Mouse (Mus musculus) bone marrow, adult 2 months (tissue): ENCODE results near the gene Tenm4. TPM values are rescaled to one million over a fixed set of nuclear protein-coding genes. Genes with fewer than 3 reads are reported as not detected.

ENCODE experiments used
- H3K27ac ChIP-seq: fragments of 200-500 bp; 2 replicates; pipeline ENCODE4 v1.5.1; 2012; ENCODE audit warnings: low read depth, mild to moderate bottlenecking, control low read depth, inconsistent platforms, low read length; ENCODE audit not compliant: control insufficient read depth, poor library complexity, insufficient read depth
- H3K4me1 ChIP-seq: fragments of 200-500 bp; 2 replicates; pipeline ENCODE4 v1.6.1; 2011; ENCODE audit warnings: low read length; ENCODE audit not compliant: control insufficient read depth, insufficient read depth
- H3K4me3 ChIP-seq: fragments of 200-500 bp; replicated peaks from 2 replicates; pipeline ENCODE3; 2011; ENCODE audit warnings: mild to moderate bottlenecking, low read depth, low read length, control low read depth; ENCODE audit not compliant: control insufficient read depth
- CTCF ChIP-seq: fragments of 200-500 bp; IDR thresholded peaks from 2 replicates; pipeline ENCODE4 v1.5.1; 2011; ENCODE audit warnings: low read length, control low read depth; ENCODE audit not compliant: control insufficient read depth, insufficient read depth
- POLR2A ChIP-seq: fragments of 200-500 bp; IDR thresholded peaks from 2 replicates; pipeline ENCODE4 v1.6.1; 2011; ENCODE audit warnings: low read depth, mild to moderate bottlenecking, control low read depth, low read length, borderline replicate concordance; ENCODE audit not compliant: control insufficient read depth
- WGBS: fragments of 180-500 bp; shearing (Covaris S2); methylation state at CpG from one replicate; pipeline ENCODE4 v1.1.7; 2018; 5-methylcytosine and 5-hydroxymethylcytosine counted together
- polyA plus RNA-seq: library from polyadenylated mRNA; stranded (reverse); fragments of >200 nt; gene quantifications from 2 replicates; pipeline ENCODE4 v1.2.4, GENCODE M21; 2011; ENCODE audit warnings: low replicate concordance; ENCODE audit not compliant: missing spikeins, insufficient read depth, insufficient read length

The Tenm4 gene
- polyA plus RNA-seq, 1 experiment = 1.3 TPM

DNA sequence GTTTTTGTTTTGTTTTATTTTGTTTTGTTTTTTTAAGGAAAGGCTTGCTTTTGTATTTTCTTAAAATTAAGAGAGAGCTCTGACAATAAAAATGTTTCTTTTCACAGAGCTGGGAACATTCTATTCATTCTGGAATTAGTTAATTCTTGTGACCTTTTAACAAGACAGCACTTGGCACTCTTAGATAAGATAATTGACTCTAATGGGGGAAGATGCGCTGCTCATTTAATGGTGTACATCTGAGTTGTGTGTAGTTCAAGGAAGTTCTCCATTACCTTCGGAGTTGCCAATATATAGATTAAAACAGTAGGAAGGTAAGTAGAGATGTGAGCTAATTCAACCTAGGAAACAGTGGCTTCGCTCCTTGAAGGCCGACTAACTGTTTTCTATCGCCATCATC lies 554.6 kb downstream of the Tenm4 start:
- TF ChIP-seq POLR2A (no peak), CTCF (no peak)
- no peak overlapping the region for H3K27ac ChIP-seq
- WGBS = 86% methylated on average over 5 of the region's 5 CpGs
- H3K4me1 ChIP-seq = no peaks in the 10 kb centered on the region; the same call in 1 of the 2 replicates
- H3K4me3 ChIP-seq = no peak overlapping the region

DNA sequence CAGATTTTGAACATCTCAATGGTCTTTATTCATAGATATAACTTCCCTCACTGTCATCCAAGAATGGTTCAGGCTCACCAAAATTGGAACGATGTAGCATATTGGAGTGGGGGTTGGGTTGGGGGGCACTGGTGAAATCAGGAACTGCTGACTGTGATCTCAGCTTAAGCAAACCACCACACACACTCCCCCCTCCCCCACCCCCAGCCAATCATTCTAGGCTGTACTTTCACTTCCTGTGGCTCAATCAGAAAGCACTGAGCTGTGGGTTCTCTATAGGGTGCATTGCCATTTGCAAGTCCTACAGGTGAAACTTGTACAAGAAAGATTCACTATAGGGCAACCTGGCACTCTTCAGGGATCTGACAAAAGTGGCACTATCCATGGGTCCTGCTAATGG lies 559.3 kb downstream of the Tenm4 start:
- no peak overlapping the region for H3K27ac ChIP-seq
- TF ChIP-seq CTCF (no peak), POLR2A (no peak)
- no peak overlapping the region for H3K4me3 ChIP-seq
- WGBS = 0% methylated on average over 1 of the region's 1 CpGs
- H3K4me1 ChIP-seq = no peaks in the 10 kb centered on the region; the same call in 1 of the 2 replicates

DNA sequence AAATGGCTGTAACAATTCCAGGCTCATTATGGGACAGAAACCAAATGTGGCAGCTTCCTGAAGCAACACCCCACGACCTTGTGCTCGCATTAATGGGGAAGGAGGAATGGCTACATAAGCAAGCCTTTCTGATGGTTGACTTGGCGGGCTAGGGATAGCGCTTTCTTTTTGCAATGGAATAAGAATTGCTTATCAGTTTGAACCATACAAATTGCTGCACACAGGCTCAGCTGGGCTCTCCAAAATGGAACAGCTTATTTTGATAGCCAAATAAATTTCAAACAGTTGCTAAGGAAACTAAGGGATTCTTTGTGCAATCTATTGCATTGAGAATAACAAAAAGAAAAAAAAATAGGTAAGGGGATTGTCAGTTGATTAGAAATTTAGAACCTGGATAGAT lies 560.9 kb downstream of the Tenm4 start:
- TF ChIP-seq POLR2A = no peak
- no peak for TF ChIP-seq CTCF
- no peak overlapping the region for H3K4me3 ChIP-seq
- WGBS = 72% methylated on average over 4 of the region's 4 CpGs
- H3K4me1 ChIP-seq = no peaks in the 10 kb centered on the region; the same call in 1 of the 2 replicates
- H3K27ac ChIP-seq = no peak overlapping the region

DNA sequence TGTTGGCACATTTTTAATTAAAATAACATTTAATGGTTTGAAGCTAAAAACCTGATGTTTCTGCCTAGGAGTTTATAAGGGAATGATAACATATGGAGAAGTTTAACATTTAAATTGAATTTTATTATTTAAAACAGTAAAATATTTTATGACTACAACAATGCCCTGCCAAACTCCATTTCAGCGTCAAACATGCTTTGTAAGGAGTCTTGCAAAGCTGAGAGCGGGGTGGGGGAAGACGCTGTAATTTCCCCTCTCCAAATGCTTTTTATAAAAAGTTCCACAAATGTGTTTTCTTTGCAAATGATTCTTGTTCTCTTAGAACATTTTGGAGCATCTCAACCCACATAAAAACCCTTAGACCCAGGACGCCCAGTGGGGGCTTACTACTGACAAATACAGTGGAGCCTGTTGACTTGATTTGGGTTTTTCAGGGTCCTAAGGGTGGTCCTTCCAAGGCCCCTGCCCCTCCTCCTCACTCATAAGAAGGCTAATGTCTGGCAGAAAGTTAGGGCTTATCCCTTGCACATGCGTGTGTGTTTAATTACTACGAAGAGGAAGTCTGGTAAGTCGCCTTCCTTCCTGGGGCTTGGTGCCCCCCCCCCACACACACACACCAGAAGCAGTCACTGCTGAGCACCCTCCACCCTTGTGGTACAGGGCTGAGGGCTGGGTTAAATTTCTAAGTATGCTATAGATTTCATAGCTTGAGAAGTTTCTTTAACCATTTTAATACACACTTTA lies 563.4 kb downstream of the Tenm4 start:
- no peak for TF ChIP-seq POLR2A
- TF ChIP-seq CTCF = no peak
- 9% methylated on average over 7 of the region's 7 CpGs for WGBS

DNA sequence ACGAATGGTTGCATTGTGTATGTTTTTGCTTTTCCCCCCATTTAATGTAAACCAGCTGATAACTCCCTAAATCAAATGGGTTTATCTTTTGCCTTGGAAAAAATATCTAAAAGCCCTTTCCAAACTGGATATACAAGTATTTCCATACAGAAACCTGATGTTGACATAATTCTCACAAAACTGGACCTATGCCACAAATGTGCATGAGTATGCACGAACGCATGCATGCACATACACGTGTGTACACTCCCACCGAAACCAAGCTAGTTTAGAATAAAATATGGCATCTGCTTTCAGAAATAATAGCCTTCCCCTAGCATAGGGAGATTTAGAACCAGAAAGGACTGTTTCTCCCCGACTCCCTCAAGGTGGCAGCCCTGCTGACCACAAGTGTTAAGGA lies 569.6 kb downstream of the Tenm4 start:
- no peak for TF ChIP-seq CTCF
- no peak for TF ChIP-seq POLR2A
- no peak overlapping the region for H3K27ac ChIP-seq
- peaks cover 1% of the 10 kb centered on the region for H3K4me1 ChIP-seq
- WGBS = 78% methylated on average over 6 of the region's 6 CpGs
- H3K4me3 ChIP-seq = no peak overlapping the region

More for the DNA sequence above, 563.4 kb downstream of the Tenm4 start:
- Histone ChIP-seq H3K27ac (no peak overlapping the region), H3K4me1 (no peaks in the 10 kb centered on the region; the same call in 1 of the 2 replicates), H3K4me3 (no peak overlapping the region)

DNA sequence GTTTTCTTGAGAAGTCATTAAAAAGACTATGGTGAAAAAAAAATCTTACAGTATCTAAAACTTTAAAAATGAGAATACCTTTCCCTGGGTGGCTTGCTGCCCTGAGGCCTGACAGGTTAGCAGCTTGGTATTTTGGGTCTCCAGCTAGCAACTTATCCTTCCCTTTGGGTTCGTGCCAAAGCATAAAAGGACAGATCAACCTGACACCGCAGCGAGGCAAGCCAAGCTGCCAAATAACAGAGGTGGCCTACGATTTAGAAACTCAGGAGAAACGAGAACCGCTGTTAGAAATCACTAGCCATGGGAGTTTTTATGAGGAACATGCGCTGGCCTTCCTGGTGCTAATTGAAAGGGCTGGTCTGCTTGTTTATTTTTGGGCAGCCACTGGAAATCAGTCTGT lies 571.2 kb downstream of the Tenm4 start:
- WGBS = 55% methylated on average over 7 of the region's 7 CpGs

DNA sequence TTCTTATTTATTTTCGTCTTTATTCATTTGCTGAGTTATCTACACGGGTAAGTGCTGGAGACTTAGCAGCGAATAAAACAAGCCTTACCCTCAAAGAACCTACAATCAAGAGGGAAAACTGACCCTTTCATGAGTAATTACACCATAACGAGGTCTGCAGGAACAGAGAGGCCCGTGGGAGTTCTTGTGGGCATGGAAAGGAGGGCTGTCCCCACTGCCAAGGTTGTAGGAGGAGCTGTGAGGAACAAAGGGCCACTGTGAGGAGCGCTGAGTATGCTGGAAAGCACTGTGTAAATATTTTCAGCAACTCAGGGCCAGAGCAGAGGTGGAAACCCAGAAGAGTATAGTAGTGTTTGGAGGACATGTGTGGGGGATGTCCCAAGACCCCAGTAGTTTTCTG lies 574.9 kb downstream of the Tenm4 start:
- H3K4me3 ChIP-seq = no peak overlapping the region
- TF ChIP-seq CTCF (no peak), POLR2A (no peak)
- no peak overlapping the region for H3K27ac ChIP-seq
- peaks cover 2% of the 10 kb centered on the region for H3K4me1 ChIP-seq
- 56% methylated on average over 6 of the region's 6 CpGs for WGBS

More for the DNA sequence above, 571.2 kb downstream of the Tenm4 start:
- Histone ChIP-seq H3K4me3 (no peak overlapping the region), H3K4me1 (peaks cover 2% of the 10 kb centered on the region), H3K27ac (no peak overlapping the region)
- no peak for TF ChIP-seq POLR2A
- TF ChIP-seq CTCF = no peak

DNA sequence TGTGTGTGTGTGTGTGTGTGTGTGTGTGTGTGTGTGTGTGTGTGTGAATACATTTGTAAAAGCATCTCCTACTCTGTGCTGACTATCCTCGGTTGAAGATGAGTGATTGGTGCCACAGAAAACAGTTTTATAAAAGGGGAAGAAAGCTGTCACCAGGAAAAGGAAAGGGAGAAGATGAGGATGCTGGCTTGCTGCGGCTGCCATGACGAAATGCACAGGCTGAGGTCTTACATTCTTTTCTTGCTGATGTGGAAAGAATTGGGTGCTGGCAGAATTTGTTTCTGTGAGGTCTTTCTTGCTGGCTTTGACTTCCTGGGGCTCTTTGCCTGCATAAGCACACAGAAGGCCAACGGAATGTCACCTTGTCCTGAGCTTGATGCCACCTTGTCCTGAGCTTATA lies 575.7 kb downstream of the Tenm4 start:
- Histone ChIP-seq H3K27ac (0 out of 2 replicates have a peak overlapping the region, but pooled peaks have one; percentile 27), H3K4me1 (peaks cover 2% of the 10 kb centered on the region), H3K4me3 (no peak overlapping the region)
- TF ChIP-seq CTCF (no peak), POLR2A (no peak)
- 39% methylated on average over 4 of the region's 4 CpGs for WGBS
